Mouse (Mus musculus) ES-Bruce4 (cell line): Measurements from ENCODE around the gene Lypd9. TPM values are rescaled to one million over a fixed set of nuclear protein-coding genes. Genes with fewer than 3 reads are reported as not detected.

Source experiments
- H3K27ac ChIP-seq: 2 replicates; pipeline ENCODE4 v1.5.1; 2012; ENCODE audit warnings: low read length, inconsistent platforms; ENCODE audit not compliant: insufficient read depth
- H3K27me3 ChIP-seq: 2 replicates; pipeline ENCODE4 v1.6.1; 2012; ENCODE audit warnings: mild to moderate bottlenecking, low read length, inconsistent platforms; ENCODE audit not compliant: control insufficient read depth, poor library complexity, insufficient read depth, severe bottlenecking
- H3K36me3 ChIP-seq: 2 replicates; pipeline ENCODE4 v1.6.1; 2012; ENCODE audit warnings: inconsistent platforms, mild to moderate bottlenecking, low read length, moderate library complexity; ENCODE audit not compliant: control insufficient read depth, poor library complexity, insufficient read depth, severe bottlenecking
- H3K4me1 ChIP-seq: one replicate; pipeline ENCODE4 v1.8.1; 2011; ENCODE audit warnings: low read length; ENCODE audit not compliant: control insufficient read depth, insufficient read depth
- H3K4me3 ChIP-seq: 2 replicates; pipeline ENCODE4 v1.5.1; 2011; ENCODE audit warnings: low read depth, mild to moderate bottlenecking, low read length
- H3K9ac ChIP-seq: 2 replicates; pipeline ENCODE4 v1.6.1; 2012; ENCODE audit warnings: low read depth, mild to moderate bottlenecking, inconsistent platforms; ENCODE audit not compliant: poor library complexity, severe bottlenecking
- H3K9me3 ChIP-seq: replicated peaks from 2 replicates; pipeline ENCODE4 v1.6.1; 2012; ENCODE audit warnings: mild to moderate bottlenecking, low read length, inconsistent platforms; ENCODE audit not compliant: control insufficient read depth, poor library complexity, insufficient read depth, severe bottlenecking
- CTCF ChIP-seq: IDR thresholded peaks from one replicate; pipeline ENCODE4 v1.8.1; 2011; ENCODE audit warnings: low read depth, low read length
- EP300 ChIP-seq: IDR thresholded peaks from 2 replicates; pipeline ENCODE4 v1.6.1; 2011; ENCODE audit warnings: low read depth, low read length; ENCODE audit not compliant: insufficient read depth
- POLR2A ChIP-seq: IDR thresholded peaks from one replicate; pipeline ENCODE4 v1.8.1; 2011; ENCODE audit warnings: low read length; ENCODE audit not compliant: insufficient read depth
- polyA plus RNA-seq: library from polyadenylated mRNA; stranded (reverse); fragments of >200 nt; gene quantifications from 2 replicates; pipeline ENCODE4 v1.2.4, GENCODE M21; 2011; ENCODE audit warnings: low read depth; ENCODE audit not compliant: missing spikeins, insufficient read depth, insufficient read length

The Lypd9 gene
- polyA plus RNA-seq, 1 experiment: not detected

DNA sequence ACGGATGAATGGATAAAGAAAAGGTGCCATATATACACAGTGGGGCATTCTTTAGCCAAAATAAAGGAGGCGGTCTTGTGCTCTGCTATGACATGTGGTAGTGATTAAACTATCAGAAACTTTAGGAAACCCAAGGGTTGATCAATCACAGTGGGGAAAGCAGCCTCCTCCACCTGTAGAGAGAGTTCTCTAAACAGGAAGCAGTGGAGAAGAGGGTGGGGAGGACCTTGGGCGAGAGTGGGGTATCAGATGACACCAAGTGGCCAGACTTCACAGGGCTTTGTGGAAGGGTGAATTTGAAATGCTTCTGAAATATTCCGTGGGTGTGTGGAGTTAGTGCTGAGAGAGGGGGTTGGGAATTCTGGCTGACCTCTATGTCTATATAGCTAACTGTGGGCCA is 869 bp upstream of the Lypd9 start:
- Histone ChIP-seq H3K36me3 (no peaks in the 10 kb centered on the region), H3K27me3 (no peaks in the 10 kb centered on the region), H3K9me3 (no peaks in the 10 kb centered on the region), H3K4me1 (no peaks in the 10 kb centered on the region), H3K27ac (no peak overlapping the region), H3K9ac (no peak overlapping the region), H3K4me3 (no peak overlapping the region)
- TF ChIP-seq POLR2A: no peak
- no peak for TF ChIP-seq CTCF
- TF ChIP-seq EP300: no peak

DNA sequence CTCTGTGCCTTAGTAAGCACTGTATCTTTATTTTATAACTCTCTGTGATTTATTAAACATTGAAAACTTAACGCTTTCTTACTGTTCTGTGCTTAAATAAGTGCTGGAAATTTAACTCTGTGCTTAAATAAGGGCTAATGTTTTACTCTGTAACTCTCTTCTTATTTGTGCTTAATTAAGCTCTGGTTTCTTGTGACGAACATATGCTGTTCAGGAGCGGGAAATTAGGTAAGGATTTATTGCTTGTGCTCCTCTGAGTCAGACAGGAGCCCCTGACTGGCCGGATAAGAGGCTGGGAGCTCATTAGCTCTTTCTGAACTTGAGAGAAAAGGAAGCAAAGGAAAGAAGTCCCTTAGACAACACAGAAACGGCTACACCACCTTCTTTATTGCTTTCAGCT is 14.9 kb downstream of the Lypd9 start:
- no peaks in the 10 kb centered on the region for H3K9me3 ChIP-seq
- H3K27me3 ChIP-seq: no peaks in the 10 kb centered on the region
- H3K36me3 ChIP-seq: no peaks in the 10 kb centered on the region
- H3K4me3 ChIP-seq: no peak overlapping the region
- H3K27ac ChIP-seq: no peak overlapping the region
- H3K4me1 ChIP-seq: no peaks in the 10 kb centered on the region
- TF ChIP-seq EP300: no peak
- TF ChIP-seq POLR2A: no peak
- no peak for TF ChIP-seq CTCF
- H3K9ac ChIP-seq: no peak overlapping the region

- H3K27ac ChIP-seq: no peak within 1 kb of the TSS
- TF ChIP-seq POLR2A: no peak
- TF ChIP-seq CTCF: no peak
- TF ChIP-seq EP300: no peak
- H3K9me3 ChIP-seq: no peaks in the 10 kb centered on the region
- no peaks in the 10 kb centered on the region for H3K36me3 ChIP-seq
- H3K27me3 ChIP-seq: no peaks in the 10 kb centered on the region; the same call in 1 of the 2 replicates
- H3K4me3 ChIP-seq: no peak within 1 kb of the TSS
- H3K4me1 ChIP-seq: no peaks in the 10 kb centered on the region
- H3K9ac ChIP-seq: no peak within 1 kb of the TSS
These were observed 20.5 kb downstream of the Lypd9 start, which contains the start of gene Gm12253 for GRCm38 (mm10) chr11:58432259-58432658. Gene Gm12253 (plus strand): TSS chr11:58432559.

DNA sequence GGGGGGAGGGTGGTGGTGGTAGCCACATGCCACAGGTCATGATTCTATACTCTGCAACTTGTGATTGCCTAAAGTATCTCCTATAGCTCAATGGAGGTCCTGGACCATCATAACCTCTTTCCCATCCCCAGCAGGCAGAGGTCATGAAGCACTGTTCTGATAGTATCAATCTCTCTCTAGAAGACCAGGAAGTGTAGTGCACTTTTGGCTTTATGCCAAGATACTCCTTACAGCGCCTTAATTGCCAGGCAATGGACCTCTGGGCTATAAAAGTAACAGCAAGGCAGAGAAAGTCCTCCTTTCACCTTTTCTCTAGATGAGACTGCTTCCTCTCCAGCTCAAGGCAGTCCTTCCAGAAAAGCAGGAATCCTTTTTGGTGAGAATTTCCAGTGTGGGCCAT is 31.9 kb downstream of the Lypd9 start, which contains the start of gene 1810065E05Rik:
1810065E05Rik (plus strand) TSS at position 297 of the 400 bp plus-strand sequence.
- no peaks in the 10 kb centered on the region for H3K27me3 ChIP-seq
- H3K4me3 ChIP-seq: no peak within 1 kb of the TSS
- no peaks in the 10 kb centered on the region for H3K36me3 ChIP-seq
- H3K9ac ChIP-seq: no peak within 1 kb of the TSS
- H3K9me3 ChIP-seq: no peaks in the 10 kb centered on the region
- H3K27ac ChIP-seq: no peak within 1 kb of the TSS
- no peaks in the 10 kb centered on the region for H3K4me1 ChIP-seq
- TF ChIP-seq POLR2A (no peak), EP300 (no peak), CTCF (no peak)

- TF ChIP-seq POLR2A (no peak), EP300 (no peak), CTCF (no peak)
- Histone ChIP-seq H3K4me3 (no peak overlapping the region), H3K4me1 (no peaks in the 10 kb centered on the region)
These were observed 34.4 kb downstream of the Lypd9 start for GRCm38 (mm10) chr11:58418336-58418735.

GRCm38 (mm10) chr11:58408066-58408465 is 44.7 kb downstream of the Lypd9 start:
- Histone ChIP-seq H3K27ac (no peak overlapping the region), H3K4me3 (no peak overlapping the region), H3K27me3 (no peaks in the 10 kb centered on the region; the same call in 1 of the 2 replicates), H3K4me1 (no peaks in the 10 kb centered on the region), H3K9me3 (no peaks in the 10 kb centered on the region), H3K36me3 (no peaks in the 10 kb centered on the region), H3K9ac (no peak overlapping the region)
- no peak for TF ChIP-seq CTCF
- TF ChIP-seq POLR2A: no peak
- TF ChIP-seq EP300: no peak

More at GRCm38 (mm10) chr11:58418336-58418735, 34.4 kb downstream of the Lypd9 start:
- no peaks in the 10 kb centered on the region for H3K36me3 ChIP-seq
- H3K9ac ChIP-seq: no peak overlapping the region
- no peak overlapping the region for H3K27ac ChIP-seq
- H3K27me3 ChIP-seq: no peaks in the 10 kb centered on the region
- H3K9me3 ChIP-seq: no peaks in the 10 kb centered on the region
